Mouse (Mus musculus): Measurements from ENCODE around the gene Adamts4. TPM values are rescaled to one million over a fixed set of nuclear protein-coding genes. Genes with fewer than 3 reads are reported as not detected.

Adamts4 gene
- 0.59 TPM for polyA plus RNA-seq (2015; fragmentation: Illumina TruSeq; extraction: RNeasy Lipid Tissue Mini Kit (QIAGEN cat#74804); ENCODE audit: insufficient read depth, low replicate concordance)

GRCm38 (mm10) chr1:171249913-171250600, at the start of gene Adamts4:
Gene Adamts4 (plus strand): TSS chr1:171250421.

DNA sequence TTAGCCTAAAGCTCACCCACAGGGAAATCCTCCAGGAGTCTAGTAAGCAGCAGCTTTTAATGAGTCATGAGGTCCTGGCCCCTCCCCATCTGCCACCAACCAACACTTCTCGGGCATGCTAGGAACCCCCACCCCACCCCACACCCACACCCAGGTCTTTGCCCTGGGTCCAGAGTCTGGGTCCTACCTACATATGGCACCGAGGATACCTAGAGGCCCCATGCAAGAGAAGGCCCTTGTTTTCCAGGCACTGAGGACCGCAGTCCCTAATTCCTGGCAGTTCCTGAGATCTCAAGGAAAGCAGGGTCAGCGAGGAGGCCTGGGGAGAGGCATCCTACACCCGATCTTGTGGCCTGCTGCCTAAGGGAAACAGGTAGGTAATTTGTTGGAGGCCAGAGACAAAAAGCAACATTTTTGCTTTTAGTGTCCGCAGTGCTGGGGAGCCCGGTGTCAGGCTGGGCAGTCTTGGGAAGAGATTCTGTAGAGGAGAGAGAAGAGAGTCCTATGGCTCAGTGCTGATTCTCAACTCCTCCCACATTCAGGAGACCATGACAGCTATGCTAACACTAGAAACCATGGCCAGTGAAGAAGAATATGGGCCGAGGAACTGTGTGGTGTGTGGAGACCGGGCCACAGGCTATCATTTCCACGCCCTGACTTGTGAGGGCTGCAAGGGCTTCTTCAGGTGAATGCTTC, 36.3 kb upstream of the Adamts4 start, which contains the start of gene Nr1i3:
TSS of gene Nr1i3 (plus strand) at position 170 of the 696 bp plus-strand sequence.

GRCm38 (mm10) chr1:171222238-171223155, 27.7 kb upstream of the Adamts4 start, which contains the start of gene Tomm40l:
Gene Tomm40l (minus strand): TSS chr1:171222514.

GRCm38 (mm10) chr1:171224857-171225256, 25.4 kb upstream of the Adamts4 start, which contains the start of gene Apoa2:
Gene Apoa2 (plus strand): TSS chr1:171225054.

GRCm38 (mm10) chr1:171234126-171234525, 16.1 kb upstream of the Adamts4 start, which contains the start of gene Fcer1g:
Gene Fcer1g (minus strand): TSS chr1:171234365.

GRCm38 (mm10) chr1:171250680-171251593, 716 bp downstream of the Adamts4 start, which contains the start of gene Ndufs2:
Gene Ndufs2 (minus strand): TSS chr1:171251388.

GRCm38 (mm10) chr1:171269848-171270572, 19.8 kb downstream of the Adamts4 start, which contains the start of gene B4galt3:
Gene B4galt3 (plus strand): TSS chr1:171270328.

GRCm38 (mm10) chr1:171280916-171281527, 30.8 kb downstream of the Adamts4 start, which contains the start of gene Ppox:
Gene Ppox (minus strand): TSS chr1:171281186.

DNA sequence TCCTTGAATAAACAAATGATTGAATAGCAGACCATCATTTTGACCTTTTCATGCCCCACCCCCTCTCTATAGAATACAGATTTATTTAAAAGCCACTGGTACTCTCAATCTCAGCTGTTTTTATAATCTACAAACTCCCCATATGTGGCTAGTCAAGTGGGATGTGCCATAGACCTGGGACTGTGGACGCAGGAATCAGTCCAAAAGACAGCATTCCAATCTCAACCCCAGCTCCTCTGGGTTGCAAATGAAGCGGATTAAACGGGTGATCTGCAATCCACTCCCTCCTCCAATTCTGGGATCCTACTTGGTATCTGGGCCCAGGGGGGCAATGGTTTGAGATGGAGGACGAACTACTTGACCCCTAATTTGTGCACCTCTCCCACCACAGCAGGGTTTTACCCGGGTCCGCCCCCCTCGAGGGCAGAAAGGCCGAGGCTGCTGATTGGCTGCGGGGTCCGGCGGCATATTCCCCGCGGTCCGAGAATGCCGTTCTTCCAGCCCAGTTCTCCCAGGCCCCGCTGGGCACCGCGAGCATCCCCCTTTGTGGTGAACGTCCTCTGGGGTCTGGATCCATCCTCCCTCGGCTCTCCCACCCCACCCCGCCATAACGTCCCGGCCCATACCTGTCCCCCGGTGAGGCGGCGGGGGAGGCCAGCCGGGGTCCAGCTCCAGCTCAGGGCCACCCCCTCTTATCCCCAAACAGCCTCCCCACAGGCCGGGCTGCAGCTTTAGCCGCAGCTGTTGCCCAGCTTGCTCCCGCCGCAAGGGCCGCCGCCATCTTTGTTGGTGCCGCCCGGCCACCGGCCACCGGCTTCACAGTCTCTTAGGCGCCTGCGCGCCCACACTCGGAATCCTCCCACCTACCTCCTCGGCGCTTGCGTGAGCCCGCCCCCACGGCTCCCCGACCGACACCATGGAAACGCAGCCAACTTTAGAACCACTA, 37.2 kb downstream of the Adamts4 start, which contains the start of gene Usp21:
TSS of gene Usp21 (minus strand) at position 856 of the 946 bp plus-strand sequence.

GRCm38 (mm10) chr1:171294298-171295062, 44.3 kb downstream of the Adamts4 start, which contains the start of gene Ufc1:
Gene Ufc1 (minus strand): TSS chr1:171295024.

Other genes with a start within 250 kb of the Adamts4 start
- gene Fcgr4, start 231.5 kb upstream of the Adamts4 start, polyA plus RNA-seq (2015; fragmentation: Illumina TruSeq; extraction: RNeasy Lipid Tissue Mini Kit (QIAGEN cat#74804); ENCODE audit: insufficient read depth, low replicate concordance) = 32.6 TPM
- gene Fcgr3, start 185.5 kb upstream of the Adamts4 start, polyA plus RNA-seq (2015; fragmentation: Illumina TruSeq; extraction: RNeasy Lipid Tissue Mini Kit (QIAGEN cat#74804); ENCODE audit: insufficient read depth, low replicate concordance) = 94.5 TPM
- 4.5 TPM for gene Cfap126, start 136.5 kb upstream of the Adamts4 start, polyA plus RNA-seq (2015; fragmentation: Illumina TruSeq; extraction: RNeasy Lipid Tissue Mini Kit (QIAGEN cat#74804); ENCODE audit: insufficient read depth, low replicate concordance)
- gene Sdhc, start 99.8 kb upstream of the Adamts4 start, polyA plus RNA-seq (2015; fragmentation: Illumina TruSeq; extraction: RNeasy Lipid Tissue Mini Kit (QIAGEN cat#74804); ENCODE audit: insufficient read depth, low replicate concordance) = 88.5 TPM
- gene Mpz, start 99.7 kb upstream of the Adamts4 start, polyA plus RNA-seq (2015; fragmentation: Illumina TruSeq; extraction: RNeasy Lipid Tissue Mini Kit (QIAGEN cat#74804); ENCODE audit: insufficient read depth, low replicate concordance) = 0.87 TPM
- gene Pcp4l1, start 54.2 kb upstream of the Adamts4 start, polyA plus RNA-seq (2015; fragmentation: Illumina TruSeq; extraction: RNeasy Lipid Tissue Mini Kit (QIAGEN cat#74804); ENCODE audit: insufficient read depth, low replicate concordance) = 7.7 TPM
- gene Nr1i3, start 36.5 kb upstream of the Adamts4 start, polyA plus RNA-seq (2015; fragmentation: Illumina TruSeq; extraction: RNeasy Lipid Tissue Mini Kit (QIAGEN cat#74804); ENCODE audit: insufficient read depth, low replicate concordance) = not detected
- 22.7 TPM for gene Tomm40l, start 27.9 kb upstream of the Adamts4 start, polyA plus RNA-seq (2015; fragmentation: Illumina TruSeq; extraction: RNeasy Lipid Tissue Mini Kit (QIAGEN cat#74804); ENCODE audit: insufficient read depth, low replicate concordance)
- gene Apoa2, start 25.4 kb upstream of the Adamts4 start, polyA plus RNA-seq (2015; fragmentation: Illumina TruSeq; extraction: RNeasy Lipid Tissue Mini Kit (QIAGEN cat#74804); ENCODE audit: insufficient read depth, low replicate concordance) = 1.5 TPM
- gene Fcer1g, start 16.1 kb upstream of the Adamts4 start, polyA plus RNA-seq (2015; fragmentation: Illumina TruSeq; extraction: RNeasy Lipid Tissue Mini Kit (QIAGEN cat#74804); ENCODE audit: insufficient read depth, low replicate concordance) = 360 TPM
- 127 TPM for gene Ndufs2, start 967 bp downstream of the Adamts4 start, polyA plus RNA-seq (2015; fragmentation: Illumina TruSeq; extraction: RNeasy Lipid Tissue Mini Kit (QIAGEN cat#74804); ENCODE audit: insufficient read depth, low replicate concordance)
- 34.0 TPM for gene B4galt3, start 19.9 kb downstream of the Adamts4 start, polyA plus RNA-seq (2015; fragmentation: Illumina TruSeq; extraction: RNeasy Lipid Tissue Mini Kit (QIAGEN cat#74804); ENCODE audit: insufficient read depth, low replicate concordance)
- 47.6 TPM for gene Ppox, start 30.8 kb downstream of the Adamts4 start, polyA plus RNA-seq (2015; fragmentation: Illumina TruSeq; extraction: RNeasy Lipid Tissue Mini Kit (QIAGEN cat#74804); ENCODE audit: insufficient read depth, low replicate concordance)
- 52.7 TPM for gene Usp21, start 37.6 kb downstream of the Adamts4 start, polyA plus RNA-seq (2015; fragmentation: Illumina TruSeq; extraction: RNeasy Lipid Tissue Mini Kit (QIAGEN cat#74804); ENCODE audit: insufficient read depth, low replicate concordance)
- 87.4 TPM for gene Ufc1, start 44.6 kb downstream of the Adamts4 start, polyA plus RNA-seq (2015; fragmentation: Illumina TruSeq; extraction: RNeasy Lipid Tissue Mini Kit (QIAGEN cat#74804); ENCODE audit: insufficient read depth, low replicate concordance)
- 31.1 TPM for gene Dedd, start 78.7 kb downstream of the Adamts4 start, polyA plus RNA-seq (2015; fragmentation: Illumina TruSeq; extraction: RNeasy Lipid Tissue Mini Kit (QIAGEN cat#74804); ENCODE audit: insufficient read depth, low replicate concordance)
- 43.5 TPM for gene Nit1, start 95.2 kb downstream of the Adamts4 start, polyA plus RNA-seq (2015; fragmentation: Illumina TruSeq; extraction: RNeasy Lipid Tissue Mini Kit (QIAGEN cat#74804); ENCODE audit: insufficient read depth, low replicate concordance)
- gene Pfdn2, start 95.2 kb downstream of the Adamts4 start, polyA plus RNA-seq (2015; fragmentation: Illumina TruSeq; extraction: RNeasy Lipid Tissue Mini Kit (QIAGEN cat#74804); ENCODE audit: insufficient read depth, low replicate concordance) = 72.7 TPM
- gene Klhdc9, start 110.4 kb downstream of the Adamts4 start, polyA plus RNA-seq (2015; fragmentation: Illumina TruSeq; extraction: RNeasy Lipid Tissue Mini Kit (QIAGEN cat#74804); ENCODE audit: insufficient read depth, low replicate concordance) = not detected
- 1.7 TPM for gene Nectin4, start 119.7 kb downstream of the Adamts4 start, polyA plus RNA-seq (2015; fragmentation: Illumina TruSeq; extraction: RNeasy Lipid Tissue Mini Kit (QIAGEN cat#74804); ENCODE audit: insufficient read depth, low replicate concordance)
- gene Arhgap30, start 138.5 kb downstream of the Adamts4 start, polyA plus RNA-seq (2015; fragmentation: Illumina TruSeq; extraction: RNeasy Lipid Tissue Mini Kit (QIAGEN cat#74804); ENCODE audit: insufficient read depth, low replicate concordance) = 257 TPM
- gene Usf1, start 160.9 kb downstream of the Adamts4 start, polyA plus RNA-seq (2015; fragmentation: Illumina TruSeq; extraction: RNeasy Lipid Tissue Mini Kit (QIAGEN cat#74804); ENCODE audit: insufficient read depth, low replicate concordance) = 64.6 TPM
- gene Tstd1, start 168.5 kb downstream of the Adamts4 start, polyA plus RNA-seq (2015; fragmentation: Illumina TruSeq; extraction: RNeasy Lipid Tissue Mini Kit (QIAGEN cat#74804); ENCODE audit: insufficient read depth, low replicate concordance) = 12.3 TPM
- 14.6 TPM for gene F11r, start 187.1 kb downstream of the Adamts4 start, polyA plus RNA-seq (2015; fragmentation: Illumina TruSeq; extraction: RNeasy Lipid Tissue Mini Kit (QIAGEN cat#74804); ENCODE audit: insufficient read depth, low replicate concordance)

Measured in spleen, adult 10 weeks (tissue).